Mouse (Mus musculus) fibroblast of lung, adult 2 months (primary cell): ENCODE measurements around the gene Snapc2.

Source experiments
- DNase-seq: peaks from one replicate; pipeline ENCODE4 v3.0.0-alpha.2; 2011; ENCODE audit warnings: low read depth

Gene Snapc2

DNA sequence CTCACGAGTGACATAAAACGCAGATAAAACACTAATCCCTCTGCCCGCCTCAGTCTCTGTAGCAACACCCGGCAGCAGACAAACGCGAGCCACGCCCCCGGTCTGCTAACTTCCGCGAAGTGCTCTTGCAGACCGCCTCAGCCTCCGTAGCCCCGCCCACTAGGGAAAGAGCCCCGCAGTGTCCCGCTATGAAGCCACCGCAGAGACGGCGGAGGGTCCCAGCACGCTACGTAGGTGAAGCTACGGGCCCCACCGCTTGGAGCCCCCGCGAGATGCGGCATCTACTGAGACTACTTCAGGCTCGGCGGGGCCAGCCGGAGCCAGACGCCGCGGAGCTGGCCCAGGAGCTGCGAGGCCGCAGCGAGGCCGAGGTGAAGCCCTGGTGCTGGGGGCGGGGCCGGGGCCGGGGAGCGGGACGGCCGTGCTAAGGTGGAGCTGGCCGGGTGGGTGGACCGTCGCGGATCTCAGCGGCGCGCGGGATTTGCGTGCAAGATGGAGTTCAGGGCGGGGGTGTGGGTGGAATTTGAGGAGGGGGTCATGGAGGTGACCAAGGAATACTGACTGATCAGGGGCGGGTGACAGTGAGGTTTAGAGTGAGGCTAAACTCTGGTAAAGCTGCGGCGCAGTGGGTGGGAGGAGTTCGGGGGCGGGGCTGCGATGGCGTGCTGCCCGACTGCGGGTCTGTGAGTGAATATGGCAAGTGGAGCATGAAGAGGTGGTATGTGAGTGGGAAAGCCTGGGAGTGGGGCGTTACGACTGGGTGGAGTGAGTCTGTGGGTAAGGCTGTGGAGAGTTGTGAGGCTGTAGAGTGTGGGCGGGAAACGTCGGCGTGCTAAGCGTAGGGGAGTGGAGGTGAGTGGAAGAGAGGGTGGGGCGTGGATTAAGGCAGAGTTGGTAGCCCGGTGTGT lies at the start of gene Snapc2:
Gene Snapc2 (plus strand): TSS at position 147 of the 908 bp plus-strand sequence.
- no peak for DNase-seq

DNA sequence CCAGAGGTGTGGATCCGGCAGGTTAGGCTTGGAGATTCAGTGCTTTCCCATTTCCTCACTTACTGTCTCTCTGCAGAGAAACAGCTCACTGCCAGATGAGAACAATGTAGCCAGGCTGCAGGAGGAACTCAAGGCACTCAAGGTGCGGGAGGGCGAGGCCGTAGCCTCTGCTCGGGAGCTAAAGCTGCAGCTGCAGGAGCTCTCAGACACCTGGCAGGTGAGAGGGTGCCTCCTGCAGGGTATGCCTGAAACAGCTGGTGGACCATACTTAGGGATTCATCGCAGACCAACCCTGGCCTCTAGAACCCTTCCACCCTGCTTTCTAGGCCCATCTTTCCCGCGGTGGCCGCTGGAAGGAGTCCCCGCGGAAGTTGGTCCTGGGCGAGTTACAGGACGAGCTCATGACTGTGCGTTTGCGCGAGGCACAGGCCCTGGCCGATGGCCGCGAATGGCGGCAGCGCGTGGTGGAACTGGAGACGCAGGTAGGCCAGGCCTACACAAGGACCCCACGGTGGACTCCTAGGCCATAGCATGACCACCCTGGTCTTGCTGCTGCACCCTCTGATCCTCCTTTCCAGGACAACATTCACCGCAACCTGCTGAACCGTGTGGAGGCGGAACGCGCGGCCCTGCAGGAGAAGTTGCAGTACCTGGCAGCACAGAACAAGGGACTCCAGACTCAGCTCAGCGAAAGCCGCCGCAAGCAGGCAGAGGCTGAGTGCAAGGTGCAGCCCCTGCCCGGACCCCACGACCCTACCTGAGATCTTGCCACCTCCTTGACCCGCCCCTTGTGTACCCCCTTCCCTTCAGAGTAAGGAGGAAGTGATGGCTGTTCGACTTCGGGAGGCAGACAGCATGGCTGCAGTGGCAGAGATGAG lies 47.4 kb upstream of the Snapc2 start:
- DNase-seq: no peak

DNA sequence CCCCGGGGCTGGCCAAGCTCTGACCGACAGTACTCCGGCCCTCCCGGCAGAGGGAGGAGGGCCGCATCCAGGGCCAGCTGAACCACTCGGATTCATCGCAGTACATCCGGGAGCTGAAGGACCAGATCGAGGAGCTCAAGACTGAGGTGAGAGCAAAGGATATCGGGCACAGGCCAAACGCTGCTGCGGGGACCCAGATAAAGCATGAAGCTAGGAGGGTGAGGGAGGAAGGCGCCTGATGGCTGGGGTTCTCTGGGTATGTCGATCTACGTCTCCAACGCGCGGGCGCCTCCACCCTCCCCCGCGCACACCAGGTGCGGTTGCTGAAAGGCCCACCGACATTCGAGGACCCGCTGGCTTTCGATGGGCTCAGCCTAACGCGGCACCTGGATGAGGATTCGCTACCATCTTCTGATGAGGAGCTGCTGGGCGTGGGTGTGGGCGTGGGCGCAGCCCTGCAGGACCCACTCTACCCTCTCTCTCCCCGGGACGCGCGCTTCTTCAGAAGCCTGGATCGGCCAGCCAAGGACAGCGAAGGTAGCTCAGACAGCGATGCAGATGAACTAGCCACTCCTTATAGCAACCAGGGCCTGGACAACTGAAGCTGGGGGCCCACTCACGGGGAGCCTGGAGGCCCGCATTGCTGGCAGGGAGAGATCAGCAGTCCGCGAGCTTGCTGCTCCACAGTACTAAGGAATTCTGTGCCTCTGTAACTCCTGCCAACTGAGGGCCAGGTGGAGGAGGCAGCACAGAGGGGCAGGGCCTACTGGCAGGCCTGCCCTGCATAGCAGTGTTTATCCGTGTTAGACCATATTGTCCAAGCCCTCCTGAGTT lies 46.5 kb upstream of the Snapc2 start:
- DNase-seq: no peak

DNA sequence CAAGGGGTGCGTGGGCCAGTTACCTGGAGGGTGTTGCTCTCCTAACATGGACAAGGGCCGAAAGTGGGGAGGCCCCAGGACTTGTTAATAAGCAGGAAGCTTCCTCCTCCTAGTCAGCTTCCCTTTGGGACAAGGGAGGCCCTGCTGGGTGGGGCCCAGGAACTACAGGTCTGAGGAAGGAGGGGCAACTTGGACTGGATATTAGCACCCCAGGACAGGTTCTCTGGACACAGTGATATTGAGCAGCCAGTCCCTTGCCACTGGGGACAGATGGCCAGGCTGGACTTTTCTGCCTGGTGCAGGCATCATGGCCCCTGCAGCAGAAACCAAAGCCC lies 45.9 kb upstream of the Snapc2 start:
- DNase-seq: no peak

DNA sequence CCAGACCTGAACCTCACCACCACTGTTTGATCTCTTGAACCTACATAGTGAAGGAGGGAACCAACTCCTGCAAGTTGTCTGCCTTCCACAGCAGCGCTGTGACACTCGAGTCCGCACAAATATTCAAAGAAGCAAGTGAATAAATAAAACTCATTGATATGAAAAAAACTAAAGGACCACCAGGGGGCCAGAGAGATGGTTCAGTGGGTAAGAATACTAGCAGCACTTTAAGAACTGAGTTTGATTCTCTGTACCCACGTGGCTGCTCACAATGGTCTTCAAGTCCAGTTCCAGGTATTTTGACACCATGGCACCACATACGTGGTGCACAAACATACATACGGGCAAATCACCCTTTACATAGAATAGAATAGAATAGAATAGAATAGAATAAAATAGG lies 41.8 kb upstream of the Snapc2 start:
- no peak for DNase-seq

DNA sequence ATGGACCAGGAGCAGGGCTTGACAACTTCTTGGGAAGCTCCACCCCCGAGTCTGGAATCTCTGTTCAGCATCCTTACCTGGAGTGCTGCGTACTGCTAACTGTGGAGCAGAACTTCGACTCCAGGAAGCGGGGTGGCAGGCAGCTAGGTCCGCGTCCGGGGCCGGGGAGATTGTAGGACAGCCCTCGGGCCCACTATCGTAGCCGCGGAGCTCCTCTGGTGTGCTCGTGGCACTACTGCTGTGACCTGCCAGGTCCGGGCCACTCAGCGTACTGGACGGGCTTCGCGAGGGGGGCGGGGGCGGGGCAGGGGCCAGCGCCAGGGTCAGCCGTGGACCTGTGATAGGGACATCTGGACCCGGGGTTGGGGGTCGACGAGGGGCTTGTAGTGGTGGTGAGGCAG lies 40.1 kb upstream of the Snapc2 start:
- no peak for DNase-seq

DNA sequence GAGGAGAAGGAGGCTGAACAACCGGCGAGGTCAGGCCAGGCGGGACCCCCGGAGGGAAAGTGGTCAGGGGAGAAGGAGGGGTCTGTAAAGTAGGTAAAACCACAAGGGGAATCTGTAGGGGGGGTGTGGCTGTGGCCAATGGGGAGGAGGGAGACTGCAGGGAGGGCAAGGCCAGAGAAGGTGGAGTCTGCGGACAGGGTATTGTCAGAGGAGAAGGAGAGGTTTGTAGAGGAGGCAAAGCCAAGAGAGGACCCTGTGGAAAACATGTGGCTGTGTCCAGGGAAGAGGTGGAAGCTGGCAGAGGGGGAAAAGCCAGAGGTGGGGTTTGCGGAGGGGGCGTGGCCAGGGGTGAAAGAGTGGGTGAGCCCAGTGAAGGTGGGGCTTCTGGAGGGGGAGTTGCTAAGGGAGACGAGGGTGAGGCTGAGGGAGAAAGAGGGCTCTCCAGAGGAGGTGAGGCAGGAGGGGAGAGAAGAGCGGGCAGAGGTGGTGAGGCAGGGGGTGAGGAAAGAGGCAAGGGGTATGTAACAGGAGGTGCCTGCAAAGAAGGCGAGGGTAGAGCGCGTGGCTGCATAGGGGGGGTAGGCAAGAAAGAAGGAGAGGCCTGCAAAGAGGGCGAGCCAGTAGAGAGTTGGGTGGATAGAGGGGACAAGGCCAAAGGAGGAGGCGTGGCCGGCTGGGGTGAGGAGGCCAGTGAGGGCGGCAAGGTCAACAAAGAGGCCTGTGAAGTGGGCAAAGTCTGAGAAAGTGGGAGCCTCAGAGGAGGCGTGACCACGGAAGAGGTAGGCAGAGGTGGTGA lies 39.5 kb upstream of the Snapc2 start:
- no peak for DNase-seq

DNA sequence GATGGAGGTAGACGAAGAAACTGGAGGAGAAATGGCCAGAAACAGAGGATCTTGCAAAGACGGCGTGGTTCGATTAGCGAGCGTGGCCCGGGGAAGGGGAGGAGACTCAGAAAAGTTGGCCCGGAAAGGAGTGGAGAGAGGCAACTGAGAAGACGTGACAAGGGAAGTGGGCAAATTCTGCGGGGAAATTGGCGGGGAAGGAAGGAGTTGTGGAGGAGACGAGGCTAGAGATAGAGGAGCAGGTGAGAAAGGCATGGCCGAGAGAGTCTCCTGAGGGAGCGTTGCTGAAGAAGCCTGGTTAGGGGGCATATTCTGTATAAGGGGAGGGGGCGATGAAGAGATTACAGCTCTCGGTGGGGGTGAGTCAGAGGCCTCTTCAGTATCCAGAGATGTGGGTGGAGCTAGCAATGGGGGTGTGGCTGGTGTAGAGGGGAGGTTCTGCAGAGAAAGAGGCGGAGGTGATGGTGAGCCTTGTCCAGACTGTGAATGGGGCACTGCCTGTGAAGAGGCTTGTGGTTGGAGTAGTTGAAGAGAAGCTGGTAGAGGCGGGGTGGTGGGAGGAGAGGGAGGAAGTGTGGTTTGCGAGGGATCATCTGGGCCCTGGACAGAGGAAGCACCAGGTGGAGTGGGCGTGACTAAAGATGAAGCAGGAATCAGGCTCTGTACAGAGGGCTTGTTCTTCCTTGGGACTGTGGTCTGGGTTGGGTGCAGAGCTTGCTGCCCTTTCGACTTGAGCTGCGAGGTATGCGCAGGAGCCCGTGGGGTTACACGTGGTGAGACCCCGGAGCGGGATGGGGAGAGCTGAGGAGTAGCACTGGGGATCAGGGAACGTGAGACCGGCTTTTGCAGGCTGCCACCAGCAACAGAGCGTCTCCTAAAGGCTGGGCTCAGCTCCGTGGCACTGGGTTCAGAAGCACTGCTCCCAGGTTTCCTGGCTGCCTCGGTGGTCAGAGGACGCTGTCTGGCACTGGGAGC lies 38.6 kb upstream of the Snapc2 start:
- DNase-seq: no peak

DNA sequence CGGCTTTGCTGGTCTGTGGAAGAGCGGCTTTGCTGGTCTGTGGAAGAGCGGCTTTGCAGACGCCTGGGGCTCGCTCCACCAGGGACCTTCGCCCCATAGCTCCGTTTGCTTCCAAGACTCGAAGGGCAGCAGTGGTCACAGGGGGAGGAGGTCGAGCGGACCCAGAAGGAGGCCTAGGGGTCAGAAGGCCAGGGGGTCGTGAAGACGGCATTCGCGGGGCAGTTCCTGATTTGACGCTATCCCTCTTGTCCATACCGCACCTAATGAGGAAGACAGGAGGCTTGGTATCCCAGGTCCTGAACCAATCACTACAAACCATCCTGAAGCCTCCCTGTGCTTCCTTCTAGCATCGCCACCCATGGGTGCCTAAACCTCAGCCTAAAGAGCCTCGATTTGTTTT lies 36.6 kb upstream of the Snapc2 start:
- no peak for DNase-seq

DNA sequence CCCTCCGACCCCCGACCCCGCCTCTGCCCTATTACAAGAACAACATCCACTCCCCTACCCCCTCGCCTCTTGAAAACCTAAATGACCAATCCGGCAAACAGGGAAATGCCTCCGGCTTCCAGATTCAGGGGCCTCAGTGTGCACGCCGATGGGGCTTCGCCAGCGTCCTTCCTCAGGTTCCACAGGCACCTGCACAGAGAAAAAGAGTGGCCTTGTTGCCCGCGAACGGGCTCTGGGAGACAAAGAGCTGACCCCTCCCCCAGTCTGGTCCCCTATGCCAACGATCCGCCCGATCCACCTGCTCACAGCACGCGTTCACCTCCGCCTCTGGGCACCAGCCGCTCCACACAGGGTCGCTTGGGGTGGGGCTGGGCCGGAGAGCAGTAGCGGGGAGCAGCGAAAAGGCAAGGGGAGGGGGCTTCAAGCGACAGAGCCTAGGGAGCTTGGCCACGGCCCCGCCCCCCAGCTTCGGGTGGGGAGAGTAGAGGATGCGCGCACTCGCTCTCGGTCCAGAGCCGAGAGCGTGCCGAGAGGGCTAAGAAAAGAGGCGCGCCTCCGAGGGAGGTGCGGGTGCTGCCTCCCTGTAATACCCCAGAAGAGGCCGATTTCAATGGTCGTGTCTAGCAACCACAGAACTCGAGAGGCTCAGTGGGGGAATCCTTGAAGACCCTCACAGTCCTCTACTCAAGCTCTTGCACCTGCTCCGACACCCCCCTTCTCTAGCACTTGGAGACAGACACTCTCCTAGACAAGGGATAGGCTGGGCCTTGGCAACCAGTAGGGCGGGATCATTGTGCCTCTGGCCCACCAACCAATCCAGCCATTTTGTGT lies 35.9 kb upstream of the Snapc2 start, which contains the start of gene Prr36:
Gene Prr36 (minus strand): TSS at position 669 of the 831 bp plus-strand sequence.
- no peak for DNase-seq

DNA sequence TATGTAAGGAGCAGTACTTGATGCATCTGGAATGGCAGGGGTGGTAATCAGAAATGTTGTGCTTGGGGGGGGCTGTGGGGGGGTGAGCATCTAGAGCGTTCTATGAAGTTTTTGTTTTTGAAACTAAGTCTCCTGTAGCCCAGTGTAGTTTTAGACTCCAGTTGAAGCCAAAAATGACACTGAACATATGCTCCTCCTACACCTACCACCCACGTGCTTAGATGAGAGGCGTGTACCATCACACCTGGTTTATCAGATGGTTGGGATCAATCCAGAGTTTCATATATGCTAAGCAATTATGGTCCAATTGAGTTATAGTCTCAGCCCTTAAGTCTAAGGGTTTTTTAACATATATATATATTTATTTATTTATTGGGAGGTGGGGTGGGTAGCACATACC lies 33.3 kb upstream of the Snapc2 start:
- DNase-seq: no peak

DNA sequence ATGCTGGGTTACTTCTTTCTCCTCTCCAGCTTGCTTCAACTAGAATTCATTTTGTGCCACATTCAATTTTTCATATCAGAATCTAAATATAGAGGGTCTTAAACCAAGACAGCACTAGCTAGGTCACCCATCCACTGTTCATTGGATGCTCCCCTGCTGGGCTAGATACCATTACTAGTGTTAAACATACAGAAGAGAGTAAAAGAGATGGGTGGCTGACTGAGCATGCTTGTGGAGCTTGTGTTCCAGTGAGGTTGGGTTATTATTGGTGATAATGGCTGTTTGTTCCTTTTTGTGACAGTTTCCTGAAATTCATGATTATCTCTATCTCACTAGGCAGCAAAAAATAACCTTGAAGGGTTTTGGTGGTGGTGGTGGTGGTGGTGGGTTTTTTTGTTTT lies 30.8 kb upstream of the Snapc2 start:
- DNase-seq: no peak

DNA sequence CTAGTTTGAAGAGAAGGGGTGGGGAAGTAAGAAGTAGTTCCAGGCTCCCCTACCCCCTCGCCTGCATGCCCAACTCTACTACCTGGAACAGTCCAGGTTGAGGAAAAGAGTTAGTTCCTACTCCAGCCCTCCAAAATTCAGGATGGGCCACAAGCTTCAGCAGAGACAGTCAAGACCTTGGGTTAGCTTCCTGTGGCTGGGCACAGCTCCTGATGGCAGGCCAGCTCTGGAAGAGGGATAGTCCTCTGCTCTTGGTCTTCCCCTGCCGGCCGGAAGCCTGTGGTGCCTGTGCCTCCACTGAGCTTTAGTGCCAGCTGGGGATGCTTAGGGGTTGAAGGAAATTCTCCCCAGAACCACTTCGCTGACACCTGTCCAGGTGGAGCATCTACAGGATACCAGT lies 26.6 kb upstream of the Snapc2 start:
- no peak for DNase-seq

DNA sequence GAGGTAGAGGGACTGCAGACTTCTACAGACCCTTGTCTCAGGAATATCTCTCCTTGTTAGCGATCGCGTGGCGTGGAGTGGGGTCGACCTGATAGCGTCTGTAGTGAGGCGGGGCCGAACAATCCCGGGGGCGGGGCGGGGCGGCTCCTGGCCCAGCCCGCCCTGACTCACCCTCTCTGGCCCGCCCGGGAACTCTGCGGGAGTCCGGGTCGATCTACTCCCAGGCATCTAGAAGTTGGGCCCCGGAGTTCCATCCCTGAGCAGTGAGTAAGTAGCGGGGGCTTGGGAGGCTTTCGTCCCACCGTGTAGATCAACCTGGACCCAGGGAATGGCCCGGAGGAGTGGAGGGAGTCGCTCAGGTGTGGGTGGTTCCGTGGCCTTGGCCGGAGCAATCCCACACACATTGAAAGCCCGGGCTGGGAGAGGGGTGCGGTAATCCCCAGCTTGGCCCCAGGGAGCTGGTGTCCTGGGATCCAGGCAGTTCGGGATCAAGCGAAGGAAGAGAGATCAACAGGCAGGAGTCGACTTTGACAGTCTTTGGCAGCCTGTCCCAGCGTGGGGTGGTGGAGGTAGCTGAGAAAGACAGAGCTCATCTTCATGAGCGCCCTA lies 26.0 kb upstream of the Snapc2 start, which contains the start of gene Lrrc8e:
Gene Lrrc8e (plus strand): TSS at position 89 of the 609 bp plus-strand sequence.
- no peak for DNase-seq

DNA sequence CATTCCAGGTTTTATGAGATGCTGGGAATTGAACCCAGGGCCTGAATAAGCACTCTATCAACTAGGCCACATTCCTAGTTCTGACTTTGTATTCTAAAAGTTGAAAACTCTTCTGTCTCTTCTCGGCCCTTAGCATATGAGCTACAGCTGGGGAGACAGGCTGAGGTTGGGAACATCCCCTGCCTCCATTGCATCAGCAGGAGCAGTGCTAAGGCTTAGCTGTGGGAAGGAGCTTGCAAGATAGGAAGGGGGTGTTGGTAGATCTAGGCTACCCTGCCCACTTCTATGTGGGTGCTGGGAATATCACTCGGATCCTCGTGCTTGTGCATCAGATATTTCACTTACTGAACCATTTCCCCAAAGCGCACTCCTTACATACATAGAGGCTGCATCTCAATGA lies 25.0 kb upstream of the Snapc2 start:
- no peak for DNase-seq

DNA sequence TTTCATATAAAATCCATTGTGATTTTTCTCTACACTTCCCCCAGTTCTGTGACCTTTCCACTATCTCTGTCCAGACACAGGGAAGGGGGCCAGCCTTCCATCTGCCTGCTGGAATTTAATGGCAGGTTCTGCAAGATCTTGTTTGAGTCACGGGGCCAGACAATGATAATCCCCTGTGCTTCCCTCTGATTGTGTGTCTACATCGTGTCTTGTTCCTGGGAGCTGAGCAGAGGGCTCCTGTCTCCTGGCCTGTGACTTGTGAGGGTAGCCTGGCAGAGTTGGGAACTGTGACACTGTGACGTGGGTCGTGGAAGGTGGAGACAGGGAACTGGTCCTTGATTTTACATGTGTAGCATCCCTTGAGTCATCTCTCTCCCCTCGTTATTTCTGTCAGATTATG lies 23.1 kb upstream of the Snapc2 start:
- no peak for DNase-seq

DNA sequence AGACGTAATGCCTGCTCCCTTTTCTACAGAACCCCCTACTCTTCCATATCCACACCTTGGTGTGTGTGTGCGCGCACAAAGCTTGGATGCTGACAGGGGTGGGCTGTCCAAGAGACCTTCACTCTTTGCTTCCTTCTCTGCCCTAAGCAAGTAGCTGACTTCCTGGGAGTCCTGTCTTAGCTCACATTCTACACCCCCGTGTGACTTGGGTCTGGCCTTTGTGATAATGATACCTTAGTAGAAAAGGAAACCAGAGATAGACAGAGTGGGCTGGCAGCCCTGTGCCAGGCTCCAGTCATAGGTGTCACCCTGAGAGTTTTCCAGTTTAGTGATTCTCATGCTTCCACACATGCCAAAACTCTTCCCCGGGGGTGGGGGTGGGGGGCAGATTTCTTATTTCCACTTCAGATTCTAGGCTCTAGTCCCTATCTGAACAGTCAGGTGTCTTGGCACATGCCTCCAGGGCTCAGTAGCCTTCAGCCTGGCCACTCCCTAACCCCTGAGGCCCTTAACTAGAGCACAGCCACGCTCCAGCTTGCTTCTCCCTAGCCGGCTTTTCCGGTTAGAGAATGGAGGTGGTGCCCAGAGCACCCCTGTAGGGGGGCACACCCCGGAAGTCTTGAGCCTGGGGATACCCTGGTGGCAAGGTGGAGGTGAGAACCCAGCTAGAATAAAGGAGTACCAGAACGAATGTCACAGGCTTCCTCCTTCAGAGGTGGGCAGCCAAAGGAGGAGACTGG lies 22.1 kb upstream of the Snapc2 start:
- no peak for DNase-seq

DNA sequence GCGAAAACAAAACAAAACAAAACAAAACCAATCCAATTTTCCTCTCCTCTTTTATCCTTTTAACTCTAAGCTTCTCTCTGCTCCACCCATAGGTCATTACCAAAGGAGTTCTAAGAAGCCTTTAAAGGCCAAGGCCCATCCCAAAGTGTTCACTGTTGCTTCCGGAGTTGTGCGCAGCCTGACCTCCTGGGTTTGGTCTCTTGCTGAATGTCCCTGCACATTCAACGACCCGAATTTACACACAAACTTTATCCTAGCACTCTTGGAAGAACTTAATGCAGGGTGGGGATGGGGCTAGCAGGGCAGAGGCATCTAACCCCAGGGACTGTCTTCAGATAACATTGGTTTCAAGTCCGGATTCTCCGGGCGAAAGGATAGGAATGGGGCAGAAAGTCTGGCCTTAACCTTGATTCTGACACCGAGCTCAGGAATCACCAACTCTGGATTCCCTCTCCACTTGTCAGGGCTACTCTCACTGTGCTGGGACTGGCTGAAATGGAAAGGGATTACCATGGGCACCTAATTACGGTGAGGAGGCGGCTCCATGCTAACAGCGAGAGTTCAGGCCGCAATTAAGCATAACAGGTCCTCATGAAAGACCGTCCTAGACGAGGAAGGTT lies 15.0 kb upstream of the Snapc2 start:
- no peak for DNase-seq
